Mouse (Mus musculus) lung, postnatal 4 days (tissue): Measurements from ENCODE around the gene Nckap5.
A peak's percentile ranks its signal among the peaks of the same experiment; 100 is the strongest.

Source experiments
- DNase-seq, 2 experiments: peaks; one replicate each; pipeline ENCODE4 v3.0.0; 2021

The Nckap5 gene

DNA sequence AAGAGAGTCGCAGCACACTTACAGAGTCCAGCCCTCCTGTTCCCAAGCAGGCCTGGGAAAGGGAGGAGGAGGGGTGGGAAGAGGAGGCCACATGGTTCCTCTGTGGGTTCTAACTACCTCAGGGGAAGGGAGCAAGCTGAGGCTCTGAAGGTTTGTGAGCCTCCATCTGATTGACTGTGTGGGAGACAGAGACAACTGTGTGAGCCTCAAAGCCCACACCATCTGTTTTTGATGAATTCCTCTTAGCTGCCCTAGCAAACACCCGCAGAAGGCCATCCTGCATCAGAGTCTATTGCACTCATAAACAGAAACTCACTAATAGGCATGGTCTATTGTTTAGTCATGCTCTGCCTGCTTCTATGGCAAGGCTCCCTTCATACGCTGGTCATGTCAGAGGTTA is 834.1 kb downstream of the Nckap5 start:
- DNase-seq, result no peak

DNA sequence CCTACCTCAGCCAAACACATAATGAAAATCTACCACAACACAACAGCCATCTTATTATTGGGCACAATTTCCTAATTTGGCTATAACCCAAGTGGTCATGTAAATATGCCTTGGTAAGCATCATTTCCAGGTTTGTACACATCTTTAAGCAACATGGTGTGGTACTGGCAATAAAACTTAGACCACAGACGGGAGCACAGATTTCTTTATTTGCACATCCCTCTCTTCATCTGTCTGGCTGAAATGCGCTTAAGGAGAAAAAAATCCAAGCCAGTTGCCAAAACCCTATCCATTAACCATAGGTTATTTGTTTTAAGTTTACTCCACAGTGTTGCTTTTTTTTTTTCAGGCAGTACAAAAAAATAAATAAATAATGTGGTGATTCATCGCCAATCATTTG is 842.8 kb downstream of the Nckap5 start:
- no peak for DNase-seq

DNA sequence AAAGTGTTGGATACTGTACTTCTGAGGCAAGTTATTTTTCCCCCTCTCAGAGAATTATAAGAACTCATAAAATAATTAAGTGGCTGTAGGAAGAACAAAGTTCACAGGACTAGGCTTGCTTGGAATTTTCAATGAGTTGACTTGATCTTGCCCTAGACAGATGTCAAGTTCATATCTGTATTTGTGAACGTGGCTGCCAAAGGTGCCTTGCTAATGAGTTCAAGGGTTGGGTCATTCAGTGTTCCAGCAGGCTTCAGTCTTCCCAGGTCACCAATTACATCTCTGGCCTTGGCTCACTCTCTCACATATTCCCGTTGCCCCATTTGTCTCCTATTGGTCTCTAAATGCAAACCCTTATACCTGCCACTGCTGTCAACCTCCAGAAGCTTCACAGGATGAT is 846.0 kb downstream of the Nckap5 start:
- no peak for DNase-seq

DNA sequence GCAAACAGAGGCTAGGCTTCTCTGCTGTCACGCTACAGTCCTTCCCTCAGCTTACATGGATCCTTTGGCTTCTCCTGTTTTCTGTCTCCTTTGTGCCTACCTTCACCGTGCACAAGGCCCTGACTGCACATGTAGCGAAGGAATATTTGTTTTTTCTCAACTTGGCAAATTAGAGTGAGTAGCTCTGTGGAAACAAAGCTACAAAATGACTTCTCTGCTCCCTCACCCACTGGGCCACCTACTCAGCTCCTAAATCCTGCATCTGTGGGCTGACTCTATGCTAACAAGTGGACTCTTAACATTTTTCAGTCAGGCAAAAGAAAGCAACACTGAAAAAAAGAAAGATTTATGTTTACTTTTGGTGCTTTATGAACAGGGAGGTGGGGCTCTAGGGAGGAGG is 856.0 kb downstream of the Nckap5 start:
- DNase-seq, result no peak

DNA sequence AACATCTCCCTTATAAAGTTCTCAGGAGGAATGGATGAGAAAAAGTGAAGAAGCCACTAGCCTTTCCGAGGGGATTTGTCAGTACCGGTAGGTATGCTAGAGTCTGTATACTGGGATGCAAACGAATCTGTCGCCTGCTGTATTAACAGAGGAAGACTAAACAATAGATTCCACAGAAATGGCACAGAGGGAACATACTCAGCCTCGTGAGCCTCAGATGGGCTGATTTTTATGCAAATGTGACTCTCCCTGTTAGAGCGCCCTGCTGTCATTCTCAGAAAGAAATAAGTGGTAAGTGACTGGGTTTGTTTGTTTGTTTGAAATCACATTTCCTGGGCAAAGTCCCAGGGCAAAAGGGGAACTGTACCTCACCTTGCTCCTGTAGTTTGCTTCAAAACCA is 858.7 kb downstream of the Nckap5 start:
- no peak for DNase-seq

DNA sequence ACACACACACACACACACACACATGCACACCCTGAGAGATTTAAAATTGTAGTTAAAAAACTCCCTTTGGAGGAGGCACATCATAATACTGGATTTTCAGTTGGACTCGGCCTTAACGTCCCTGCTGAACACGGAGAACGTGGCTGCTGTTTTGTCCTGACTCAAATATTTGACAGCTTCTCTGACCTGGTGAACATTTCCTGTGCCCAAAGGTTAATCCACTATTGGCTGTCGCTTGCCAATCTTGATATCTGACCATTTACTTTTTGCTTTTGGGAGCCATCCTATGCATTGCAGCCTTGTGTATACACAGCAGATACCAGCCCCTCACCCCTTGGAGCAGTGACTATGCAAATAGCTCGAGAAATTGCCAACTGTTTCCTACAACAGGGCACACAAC is 862.9 kb downstream of the Nckap5 start:
- no peak for DNase-seq

DNA sequence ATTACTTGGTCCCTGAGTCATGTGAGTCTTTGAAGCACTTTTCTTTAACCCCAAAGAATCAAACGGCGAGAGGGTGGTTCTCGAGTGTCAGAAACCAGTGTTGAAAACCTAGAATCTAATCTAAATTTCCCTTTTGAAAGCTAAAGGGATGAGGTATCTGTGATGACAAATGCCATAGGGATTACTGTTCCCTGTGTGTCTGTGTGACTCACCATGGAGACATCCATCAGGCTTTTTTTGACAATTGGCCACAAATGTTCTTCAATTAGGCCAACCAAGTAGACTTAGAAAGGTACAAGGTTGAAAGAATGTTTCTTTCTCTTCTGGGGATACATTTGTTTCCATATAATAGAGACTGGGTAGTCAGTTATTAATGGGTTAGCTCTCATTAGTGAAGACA is 879.6 kb downstream of the Nckap5 start:
- DNase-seq, result no peak

GRCm38 (mm10) chr1:125949076-125949475 is 881.5 kb downstream of the Nckap5 start:
- DNase-seq, result no peak

- DNase-seq, result no peak
These were observed 885.5 kb downstream of the Nckap5 start for GRCm38 (mm10) chr1:125945136-125945535.

GRCm38 (mm10) chr1:125943305-125943704 is 887.3 kb downstream of the Nckap5 start:
- DNase-seq, result no peak

DNA sequence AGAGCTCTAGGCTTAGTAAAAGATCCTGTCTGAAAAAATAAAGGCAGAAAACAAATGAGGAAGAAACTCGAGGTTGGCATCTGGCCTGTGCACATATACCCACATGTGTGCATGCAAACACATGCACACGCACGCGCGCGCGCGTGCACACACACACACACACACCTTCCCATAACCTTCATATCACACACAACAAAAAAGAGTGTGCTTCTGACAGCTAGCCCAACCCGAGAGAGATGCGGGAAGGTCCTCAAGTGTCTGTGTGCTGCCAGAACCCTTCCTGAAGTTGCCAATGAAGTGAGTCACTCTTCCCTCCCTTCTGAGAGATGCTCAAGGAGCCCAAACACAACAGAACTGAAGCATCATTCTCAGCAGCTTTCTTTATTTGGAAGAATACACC is 905.1 kb downstream of the Nckap5 start:
- no peak for DNase-seq

- DNase-seq, result no peak
These were observed 907.5 kb downstream of the Nckap5 start for GRCm38 (mm10) chr1:125923062-125923461.

- no peak for DNase-seq
These were observed 909.9 kb downstream of the Nckap5 start for GRCm38 (mm10) chr1:125920696-125921095.

DNA sequence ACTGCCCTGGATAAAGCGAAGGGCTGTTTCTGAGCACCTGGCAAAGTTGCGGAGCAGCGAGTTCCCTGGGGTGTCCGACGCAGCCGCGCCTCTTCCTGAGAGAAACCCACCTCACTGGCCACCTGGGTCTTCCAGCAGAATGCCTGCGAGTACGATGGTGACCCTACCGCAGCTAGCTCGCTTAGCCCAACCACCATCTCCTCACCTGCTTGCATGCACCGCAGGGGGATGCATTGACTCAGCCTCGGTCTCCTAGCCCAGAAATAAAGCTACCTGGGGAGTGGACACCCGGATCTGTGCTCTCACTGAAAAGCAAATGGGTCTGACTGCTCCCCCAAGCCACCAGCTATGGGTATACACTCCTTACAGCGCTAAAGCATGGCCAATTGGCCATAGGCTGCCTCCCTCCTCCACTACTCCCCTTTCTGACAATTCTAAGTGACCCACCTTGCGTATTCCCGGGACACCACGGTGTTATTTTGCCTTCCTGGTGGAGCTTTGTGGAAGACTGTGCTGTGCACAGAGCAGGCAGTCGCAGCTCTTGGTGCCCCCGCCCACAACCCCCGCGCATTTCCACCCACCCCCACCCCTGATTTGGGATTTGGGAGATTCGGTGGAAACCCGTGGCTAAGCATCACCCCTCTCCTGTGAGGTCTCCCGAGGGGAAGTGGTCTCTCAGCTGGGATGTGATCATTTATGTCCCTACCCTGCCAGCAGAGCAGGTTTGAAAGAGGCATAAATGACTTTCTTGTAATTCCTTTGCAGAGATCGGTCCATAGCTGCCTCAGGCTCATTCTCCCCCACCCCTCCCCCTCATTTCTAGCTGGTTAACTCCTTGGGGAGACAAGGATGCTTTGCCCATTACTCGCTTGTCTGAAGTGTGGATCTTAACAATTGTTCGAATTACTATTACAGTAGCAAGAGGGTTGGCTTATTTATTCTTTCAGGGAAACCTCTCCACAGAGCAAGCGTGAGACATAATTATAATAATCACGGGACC is 917.7 kb downstream of the Nckap5 start, which contains the start of gene Lypd1:
Gene Lypd1 (minus strand): TSS at position 501 of the 1,000 bp plus-strand sequence.
- DNase-seq, result peak in 1 of 2 experiments; percentile 23

GRCm38 (mm10) chr1:125911901-125912445 is 918.6 kb downstream of the Nckap5 start:
- DNase-seq, result peak; percentile 38 to 58

DNA sequence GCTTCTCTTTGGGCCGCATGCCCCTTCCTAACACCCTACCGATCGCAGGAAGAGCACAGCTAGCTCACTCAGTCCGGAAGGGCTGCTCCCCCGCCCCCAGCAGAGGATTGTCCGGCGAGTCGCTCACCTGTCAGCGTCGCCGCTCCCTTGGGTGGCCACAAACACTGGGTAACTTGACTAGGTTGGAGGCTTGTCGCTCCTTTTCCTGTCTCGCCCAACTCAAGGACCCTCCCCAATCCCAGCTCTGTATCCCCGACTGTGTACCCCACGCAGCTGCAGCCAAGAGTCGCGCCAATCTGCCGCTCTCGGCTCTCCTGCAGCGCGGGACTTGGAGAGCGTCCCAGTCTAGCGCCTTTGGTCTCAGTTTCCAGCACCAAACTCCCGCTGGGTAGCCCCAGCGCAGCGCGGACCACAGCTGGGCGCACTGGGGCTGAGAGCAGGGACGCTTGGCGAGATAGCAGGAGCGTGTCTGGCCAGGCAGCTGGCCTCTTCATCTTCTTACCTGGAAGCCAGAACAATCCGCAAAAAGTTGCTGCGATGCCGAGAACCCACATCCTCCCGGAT is 919.2 kb downstream of the Nckap5 start:
- peak; percentile 34 to 57 for DNase-seq

- DNase-seq, result no peak
These were observed 919.7 kb downstream of the Nckap5 start for GRCm38 (mm10) chr1:125910871-125911265.

- peak; percentile 15 to 35 for DNase-seq
These were observed 920.3 kb downstream of the Nckap5 start for GRCm38 (mm10) chr1:125910211-125910870.

DNA sequence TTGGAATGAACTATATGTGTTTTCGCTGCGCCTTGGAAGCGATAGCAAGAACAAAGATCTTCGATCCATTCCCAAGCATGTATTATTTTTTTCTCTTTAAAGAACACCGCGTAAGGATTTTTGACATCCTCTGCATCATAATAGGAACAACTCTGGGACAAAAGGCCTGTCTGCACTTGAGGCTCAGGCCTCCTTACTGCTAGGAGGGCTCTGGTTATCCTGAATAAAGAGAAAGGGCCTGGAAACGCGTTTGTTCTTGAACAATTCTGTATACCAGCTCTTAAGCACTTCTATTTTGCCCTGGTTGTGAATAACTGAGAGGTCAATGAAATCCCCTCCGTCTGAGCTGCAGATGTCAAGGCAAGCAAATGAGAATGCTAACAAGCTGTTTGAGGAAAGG is 937.4 kb downstream of the Nckap5 start:
- no peak for DNase-seq

DNA sequence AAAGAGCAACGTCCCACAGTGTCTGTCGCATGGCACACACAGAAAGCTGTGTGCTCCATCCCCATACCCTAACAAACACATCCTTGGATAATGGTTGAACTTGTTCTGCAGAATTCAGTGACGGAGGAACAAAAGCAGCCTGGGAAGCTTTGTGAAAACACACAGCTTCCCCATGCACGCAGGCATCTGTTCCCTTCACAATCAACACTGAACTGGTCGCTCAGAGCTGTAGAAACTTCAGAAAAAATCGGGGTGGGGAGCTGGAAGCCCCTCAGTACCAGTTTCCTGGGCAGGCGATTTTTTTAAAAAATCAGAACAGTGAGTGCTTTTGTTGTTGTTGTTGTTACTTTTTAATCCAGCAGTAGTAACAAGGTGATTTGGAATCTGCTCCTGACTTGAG is 960.5 kb downstream of the Nckap5 start:
- DNase-seq, result no peak
